Mouse (Mus musculus): ENCODE results near the gene Cpsf4l. TPM values are rescaled to one million over a fixed set of nuclear protein-coding genes. Genes with fewer than 3 reads are reported as not detected.

Gene Cpsf4l
- polyA plus RNA-seq, 1 experiment from 2014 or later, result 0.24 TPM

GRCm38 (mm10) chr11:113677378-113677777, 32.4 kb downstream of the Cpsf4l start:
- Histone ChIP-seq H3K36me3 (peaks cover 48% of the 10 kb centered on the region), H3K9ac (peak overlapping the region; percentile 48; the same call in 1 of the 2 replicates)
- no peak for ATAC-seq (ENCODE audit: extremely low read depth, insufficient number of reproducible peaks, low FRiP score, low TSS enrichment)

GRCm38 (mm10) chr11:113676847-113677246, 33.0 kb downstream of the Cpsf4l start:
- ATAC-seq (ENCODE audit: extremely low read depth, insufficient number of reproducible peaks, low FRiP score, low TSS enrichment), result no peak
- 89% methylated on average over 2 of the region's 2 CpGs for WGBS
- no peak overlapping the region for H3K4me3 ChIP-seq

More at GRCm38 (mm10) chr11:113677378-113677777, 32.4 kb downstream of the Cpsf4l start:
- Histone ChIP-seq H3K4me2 (no peak overlapping the region), H3K4me3 (no peak overlapping the region), H3K27me3 (replicated peaks) (no peaks in the 10 kb centered on the region), H3K4me1 (peaks cover 57% of the 10 kb centered on the region), H3K27ac (replicated peaks) (0 out of 2 replicates have a peak overlapping the region, but pooled peaks have one; percentile 79), H3K9me3 (no peaks in the 10 kb centered on the region)
- 95% methylated on average over 2 of the region's 2 CpGs for WGBS

DNA sequence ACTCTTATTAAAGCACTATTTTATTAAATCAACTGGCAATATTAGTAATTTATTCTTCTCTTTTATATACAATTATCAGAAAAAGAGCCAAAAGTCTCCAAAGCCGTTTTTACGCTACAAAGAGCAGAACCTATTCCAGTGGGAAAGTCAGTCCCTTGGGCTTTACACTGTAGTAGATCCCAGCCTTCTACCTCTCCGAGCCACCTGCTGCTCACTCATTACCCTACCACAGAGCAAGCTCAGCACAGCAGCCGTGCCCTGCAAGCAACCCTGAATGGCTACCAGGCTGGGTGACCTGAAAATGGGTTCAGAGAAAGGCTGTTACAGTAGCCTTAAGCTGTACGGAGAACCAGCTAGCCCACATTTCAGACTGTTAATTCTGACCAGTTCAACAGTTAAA, 35.2 kb downstream of the Cpsf4l start:
- ATAC-seq (ENCODE audit: extremely low read depth, insufficient number of reproducible peaks, low FRiP score, low TSS enrichment), result no peak
- Histone ChIP-seq H3K9ac (0 out of 2 replicates have a peak overlapping the region, but pooled peaks have one; percentile 5), H3K27me3 (replicated peaks) (no peaks in the 10 kb centered on the region), H3K36me3 (peaks cover 74% of the 10 kb centered on the region), H3K4me1 (peaks cover 37% of the 10 kb centered on the region), H3K27ac (replicated peaks) (no peak overlapping the region), H3K9me3 (no peaks in the 10 kb centered on the region), H3K4me3 (no peak overlapping the region), H3K4me2 (no peak overlapping the region)
- WGBS, result 85% methylated on average over 5 of the region's 5 CpGs

More at GRCm38 (mm10) chr11:113676847-113677246, 33.0 kb downstream of the Cpsf4l start:
- no peaks in the 10 kb centered on the region for H3K27me3 ChIP-seq (replicated peaks)
- H3K27ac ChIP-seq (replicated peaks), result no peak overlapping the region
- H3K9me3 ChIP-seq, result no peaks in the 10 kb centered on the region
- peaks cover 51% of the 10 kb centered on the region for H3K4me1 ChIP-seq
- no peak overlapping the region for H3K9ac ChIP-seq
- H3K36me3 ChIP-seq, result peaks cover 54% of the 10 kb centered on the region
- H3K4me2 ChIP-seq, result no peak overlapping the region

GRCm38 (mm10) chr11:113673614-113674013, 36.2 kb downstream of the Cpsf4l start:
- peak overlapping the region; percentile 69 for H3K27ac ChIP-seq (replicated peaks)
- ATAC-seq (ENCODE audit: extremely low read depth, insufficient number of reproducible peaks, low FRiP score, low TSS enrichment), result no peak
- H3K4me3 ChIP-seq, result 0 out of 2 replicates have a peak overlapping the region, but pooled peaks have one; percentile 3
- no peaks in the 10 kb centered on the region for H3K27me3 ChIP-seq (replicated peaks)
- H3K9ac ChIP-seq, result peak overlapping the region; percentile 37; the same call in 1 of the 2 replicates
- peaks cover 39% of the 10 kb centered on the region for H3K4me1 ChIP-seq
- H3K4me2 ChIP-seq, result peak overlapping the region; percentile 37
- 58% methylated on average over 4 of the region's 4 CpGs for WGBS
- H3K36me3 ChIP-seq, result peaks cover 84% of the 10 kb centered on the region
- H3K9me3 ChIP-seq, result no peaks in the 10 kb centered on the region

DNA sequence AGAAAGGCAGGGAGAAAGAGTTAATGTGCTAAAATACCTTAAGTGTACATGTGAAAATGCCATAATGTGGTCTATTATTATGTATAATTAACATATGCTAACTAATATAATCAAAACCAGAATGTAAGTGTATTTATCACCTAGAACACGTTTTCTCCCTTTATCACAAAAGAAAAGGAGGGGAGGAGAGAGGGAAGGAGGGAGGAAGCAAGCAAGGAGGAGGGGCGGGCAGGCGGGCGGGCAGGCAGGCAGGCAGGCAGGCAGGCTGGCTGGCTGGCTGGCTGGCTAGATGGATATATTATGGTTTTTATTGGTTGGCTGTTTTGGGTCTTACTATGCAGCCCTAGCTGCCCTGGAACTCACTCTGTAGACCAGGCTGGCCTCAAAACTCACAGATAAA, 40.1 kb downstream of the Cpsf4l start:
- 71% methylated on average over 4 of the region's 4 CpGs for WGBS

GRCm38 (mm10) chr11:113668857-113669256, 41.0 kb downstream of the Cpsf4l start:
- H3K4me2 ChIP-seq, result no peak overlapping the region
- no peak for ATAC-seq (ENCODE audit: extremely low read depth, insufficient number of reproducible peaks, low FRiP score, low TSS enrichment)
- H3K9me3 ChIP-seq, result no peaks in the 10 kb centered on the region
- 0 out of 2 replicates have a peak overlapping the region, but pooled peaks have one; percentile 21 for H3K9ac ChIP-seq
- peaks cover 46% of the 10 kb centered on the region for H3K4me1 ChIP-seq
- 79% methylated on average over 5 of the region's 5 CpGs for WGBS
- no peak overlapping the region for H3K4me3 ChIP-seq
- H3K27ac ChIP-seq (replicated peaks), result no peak overlapping the region
- no peaks in the 10 kb centered on the region for H3K27me3 ChIP-seq (replicated peaks)
- H3K36me3 ChIP-seq, result peaks cover 81% of the 10 kb centered on the region

More for the DNA sequence above, 40.1 kb downstream of the Cpsf4l start:
- Histone ChIP-seq H3K4me3 (no peak overlapping the region), H3K9me3 (no peaks in the 10 kb centered on the region), H3K27ac (replicated peaks) (no peak overlapping the region), H3K36me3 (peaks cover 81% of the 10 kb centered on the region), H3K4me2 (no peak overlapping the region), H3K4me1 (peaks cover 51% of the 10 kb centered on the region), H3K27me3 (replicated peaks) (no peaks in the 10 kb centered on the region), H3K9ac (no peak overlapping the region; the same call in 1 of the 2 replicates)
- ATAC-seq (ENCODE audit: extremely low read depth, insufficient number of reproducible peaks, low FRiP score, low TSS enrichment), result no peak

- H3K27ac ChIP-seq (replicated peaks), result 0 out of 2 replicates have a peak overlapping the region, but pooled peaks have one; percentile 24
- H3K36me3 ChIP-seq, result peaks cover 81% of the 10 kb centered on the region
- H3K27me3 ChIP-seq (replicated peaks), result no peaks in the 10 kb centered on the region
These were observed 42.1 kb downstream of the Cpsf4l start for GRCm38 (mm10) chr11:113667704-113668103.

GRCm38 (mm10) chr11:113667122-113667521, 42.7 kb downstream of the Cpsf4l start:
- peak overlapping the region; percentile 24; the same call in 1 of the 2 replicates for H3K27ac ChIP-seq (replicated peaks)
- 81% methylated on average over 2 of the region's 2 CpGs for WGBS
- H3K36me3 ChIP-seq, result peaks cover 81% of the 10 kb centered on the region
- H3K9me3 ChIP-seq, result no peaks in the 10 kb centered on the region
- H3K9ac ChIP-seq, result 0 out of 2 replicates have a peak overlapping the region, but pooled peaks have one; percentile 19
- H3K4me1 ChIP-seq, result peaks cover 38% of the 10 kb centered on the region
- H3K27me3 ChIP-seq (replicated peaks), result no peaks in the 10 kb centered on the region
- H3K4me2 ChIP-seq, result peak overlapping the region; percentile 19; the same call in 1 of the 2 replicates
- no peak for ATAC-seq (ENCODE audit: extremely low read depth, insufficient number of reproducible peaks, low FRiP score, low TSS enrichment)
- no peak overlapping the region for H3K4me3 ChIP-seq

More at GRCm38 (mm10) chr11:113667704-113668103, 42.1 kb downstream of the Cpsf4l start:
- ATAC-seq (ENCODE audit: extremely low read depth, insufficient number of reproducible peaks, low FRiP score, low TSS enrichment), result no peak
- Histone ChIP-seq H3K9me3 (no peaks in the 10 kb centered on the region), H3K9ac (peak overlapping the region; percentile 20; the same call in 1 of the 2 replicates), H3K4me3 (no peak overlapping the region), H3K4me2 (no peak overlapping the region), H3K4me1 (peaks cover 38% of the 10 kb centered on the region)
- 63% methylated on average over 4 of the region's 4 CpGs for WGBS

DNA sequence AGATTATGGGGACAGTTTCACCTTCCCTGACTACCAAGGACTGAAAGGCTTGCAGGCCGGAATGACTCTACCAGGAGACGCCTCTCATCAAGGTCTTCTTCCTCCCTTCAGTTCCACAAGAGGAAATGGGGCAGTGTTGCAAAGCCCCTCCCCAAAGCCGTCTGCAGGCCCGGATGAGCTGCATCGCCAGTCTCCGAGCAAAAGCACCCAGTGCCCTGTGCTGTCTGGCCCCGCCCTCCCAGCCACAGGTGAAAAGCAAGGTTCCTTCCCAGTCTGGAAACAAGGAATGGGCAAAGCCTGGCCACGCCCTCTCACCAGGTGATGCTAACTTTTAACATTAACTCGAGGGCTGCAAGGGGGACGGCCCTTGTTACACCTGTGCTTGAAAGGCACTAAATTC, 43.2 kb downstream of the Cpsf4l start:
- 56% methylated on average over 10 of the region's 10 CpGs for WGBS
- Histone ChIP-seq H3K9me3 (no peaks in the 10 kb centered on the region), H3K36me3 (peaks cover 81% of the 10 kb centered on the region), H3K4me2 (peak overlapping the region; percentile 19; the same call in 1 of the 2 replicates), H3K27me3 (replicated peaks) (no peaks in the 10 kb centered on the region), H3K4me3 (no peak overlapping the region), H3K4me1 (peaks cover 38% of the 10 kb centered on the region), H3K9ac (no peak overlapping the region), H3K27ac (replicated peaks) (no peak overlapping the region)
- no peak for ATAC-seq (ENCODE audit: extremely low read depth, insufficient number of reproducible peaks, low FRiP score, low TSS enrichment)

DNA sequence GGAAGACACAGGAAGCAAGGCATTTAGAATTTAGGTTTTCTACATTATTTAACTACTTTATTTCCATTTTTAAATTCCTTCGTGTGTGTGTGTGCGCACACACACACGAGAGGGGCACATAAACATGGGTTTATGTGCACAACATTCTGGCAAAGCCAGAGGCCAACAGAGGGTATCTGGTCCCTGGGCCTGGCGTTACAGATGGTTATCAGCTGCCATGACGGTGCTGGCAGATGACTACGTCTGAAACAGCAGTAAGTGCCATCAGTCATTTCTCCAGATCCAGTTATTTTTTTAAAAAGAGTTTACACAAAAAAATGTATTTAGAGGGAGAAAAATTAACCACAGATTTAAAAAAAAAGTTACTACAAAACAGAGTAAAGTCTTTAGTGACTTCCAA, 43.6 kb downstream of the Cpsf4l start:
- Histone ChIP-seq H3K9me3 (no peaks in the 10 kb centered on the region), H3K36me3 (peaks cover 81% of the 10 kb centered on the region), H3K4me3 (no peak overlapping the region), H3K9ac (no peak overlapping the region), H3K27ac (replicated peaks) (no peak overlapping the region), H3K4me2 (peak overlapping the region; percentile 19; the same call in 1 of the 2 replicates), H3K27me3 (replicated peaks) (no peaks in the 10 kb centered on the region), H3K4me1 (peaks cover 38% of the 10 kb centered on the region)
- ATAC-seq (ENCODE audit: extremely low read depth, insufficient number of reproducible peaks, low FRiP score, low TSS enrichment), result no peak
- 65% methylated on average over 6 of the region's 6 CpGs for WGBS

DNA sequence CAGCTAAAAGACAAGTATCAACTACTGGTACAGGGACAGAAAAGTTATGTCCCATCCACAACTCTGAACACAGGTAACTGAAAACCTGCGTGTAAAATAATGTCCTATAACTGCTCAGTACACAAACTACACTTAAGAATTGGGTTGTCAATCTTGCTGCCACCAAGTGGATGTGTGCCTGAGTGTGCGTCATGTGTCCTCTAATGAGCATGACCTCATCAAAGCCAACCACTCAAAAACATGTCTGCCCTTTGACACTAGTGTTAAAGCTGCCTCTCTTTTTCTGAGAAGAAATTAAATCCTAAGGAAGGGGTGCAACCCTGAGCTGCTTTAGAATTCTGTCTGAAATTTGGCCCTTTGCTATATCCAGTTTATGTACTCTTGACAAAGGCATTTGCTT, 45.5 kb downstream of the Cpsf4l start:
- H3K27ac ChIP-seq (replicated peaks), result no peak overlapping the region
- H3K4me3 ChIP-seq, result no peak overlapping the region
- H3K27me3 ChIP-seq (replicated peaks), result no peaks in the 10 kb centered on the region
- WGBS, result 66% methylated on average over 2 of the region's 2 CpGs
- ATAC-seq (ENCODE audit: extremely low read depth, insufficient number of reproducible peaks, low FRiP score, low TSS enrichment), result no peak
- peaks cover 84% of the 10 kb centered on the region for H3K36me3 ChIP-seq
- no peak overlapping the region for H3K9ac ChIP-seq
- no peaks in the 10 kb centered on the region for H3K9me3 ChIP-seq
- H3K4me1 ChIP-seq, result peaks cover 36% of the 10 kb centered on the region
- no peak overlapping the region for H3K4me2 ChIP-seq

- Histone ChIP-seq H3K27me3 (replicated peaks) (no peaks in the 10 kb centered on the region), H3K4me3 (no peak overlapping the region), H3K36me3 (peaks cover 87% of the 10 kb centered on the region), H3K9ac (no peak overlapping the region), H3K27ac (replicated peaks) (no peak overlapping the region), H3K4me2 (no peak overlapping the region), H3K4me1 (peaks cover 12% of the 10 kb centered on the region), H3K9me3 (no peaks in the 10 kb centered on the region)
- no peak for ATAC-seq (ENCODE audit: extremely low read depth, insufficient number of reproducible peaks, low FRiP score, low TSS enrichment)
- WGBS, result 85% methylated on average over 18 of the region's 18 CpGs
These were observed 47.9 kb downstream of the Cpsf4l start for GRCm38 (mm10) chr11:113661835-113662351.

Data from heart, embryonic 13.5 days (tissue).